Mouse (Mus musculus): ENCODE measurements around the gene Tnks2.

Gene Tnks2

GRCm38 (mm10) chr19:36932613-36933012, 98.6 kb downstream of the Tnks2 start:
- DNase-seq (ENCODE audit: low spot score in 2 of 2): no peak

- DNase-seq (ENCODE audit: low spot score in 2 of 2): no peak
These were observed 102.3 kb downstream of the Tnks2 start for GRCm38 (mm10) chr19:36936285-36936684.

DNA sequence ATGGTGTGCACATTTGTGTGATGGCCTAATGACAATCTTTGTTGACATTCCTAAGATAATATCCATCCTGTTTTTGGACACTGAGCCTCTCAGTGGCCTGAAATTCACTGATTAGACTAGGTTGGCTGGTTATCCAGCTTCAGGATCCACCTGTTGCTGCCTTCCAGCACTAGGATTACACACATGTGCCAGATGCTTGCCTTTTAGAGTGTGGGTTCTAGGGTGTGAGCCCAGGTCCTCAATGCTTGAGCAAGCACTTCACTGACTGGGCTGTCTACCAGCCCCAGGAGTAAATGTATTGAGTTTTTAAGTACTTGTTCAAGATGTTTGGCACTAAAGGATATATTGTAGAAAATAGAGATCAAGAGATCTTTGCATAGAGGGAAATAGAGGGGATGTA, 104.0 kb downstream of the Tnks2 start:
- no peak for DNase-seq (ENCODE audit: low spot score in 2 of 2)

DNA sequence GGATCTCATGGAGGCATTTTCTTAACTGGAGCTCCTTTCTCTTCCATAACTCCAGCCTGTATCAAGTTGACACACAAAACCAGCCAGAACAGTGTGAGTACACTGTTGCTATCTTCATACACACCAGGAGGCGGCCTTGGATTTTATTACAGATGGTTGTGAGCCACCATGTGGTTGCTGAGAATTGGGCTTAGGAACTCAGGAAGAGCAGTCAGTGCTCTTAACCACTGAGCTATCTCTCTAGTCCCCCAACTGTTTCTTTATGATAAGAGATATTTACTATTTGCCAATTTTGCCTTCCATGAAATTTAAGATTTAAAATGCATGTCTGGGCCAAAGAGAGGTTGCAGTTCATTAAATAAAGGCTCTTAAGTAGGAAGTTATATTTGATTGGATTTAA, 106.0 kb downstream of the Tnks2 start:
- DNase-seq (ENCODE audit: low spot score in 2 of 2): no peak

Data from spleen, postnatal 10 days (tissue).